Mouse (Mus musculus): ENCODE results near the gene Cmpk2.
A peak's percentile ranks its signal among the peaks of the same experiment; 100 is the strongest.
"Not testable (repeated sequence)": the region's sequence is repeated elsewhere in the genome, so short reads cannot be mapped to it uniquely, and the experiment has no call there.

Cmpk2 gene

DNA sequence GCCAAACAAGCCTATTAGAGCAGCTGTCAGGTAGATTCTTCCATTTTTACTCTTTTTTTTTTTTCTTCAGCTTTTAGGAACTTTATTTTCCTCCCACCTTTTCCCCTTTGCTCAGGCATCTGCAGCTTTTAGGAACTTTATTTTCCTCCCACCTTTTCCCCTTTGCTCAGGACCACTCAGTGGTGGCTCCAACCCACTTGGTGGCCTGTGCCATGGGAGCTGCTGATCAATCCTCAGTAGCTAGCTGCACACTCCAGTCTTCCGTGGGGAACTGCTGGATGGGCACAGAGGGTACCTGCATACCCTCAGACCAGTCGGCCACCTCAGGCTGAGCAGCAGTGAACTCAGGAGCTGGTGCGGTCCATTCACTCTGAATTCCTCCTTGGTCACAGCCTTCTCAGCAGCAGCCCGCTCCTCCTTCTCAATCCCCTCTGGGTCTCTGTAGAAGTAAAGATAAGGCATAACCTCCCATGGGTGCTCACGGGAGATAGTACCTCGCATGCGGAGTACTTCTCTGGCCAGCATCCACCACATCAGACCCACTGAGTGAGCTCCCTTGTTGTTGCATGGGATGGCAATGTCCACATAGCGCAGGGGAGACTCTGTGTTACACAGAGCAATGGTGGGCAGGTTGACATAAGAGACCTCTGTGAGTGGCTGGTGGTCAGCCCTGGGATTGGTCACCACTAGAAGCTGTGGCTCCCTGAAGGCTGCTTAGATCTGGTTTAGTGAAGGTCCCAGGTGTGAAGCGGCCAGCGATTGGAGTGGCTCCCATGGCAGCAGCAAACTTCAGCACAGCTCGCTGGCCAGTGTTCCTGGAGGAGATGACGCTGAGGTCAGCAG, 17.0 kb downstream of the Cmpk2 start:
- DNase-seq: not testable (repeated sequence)

DNA sequence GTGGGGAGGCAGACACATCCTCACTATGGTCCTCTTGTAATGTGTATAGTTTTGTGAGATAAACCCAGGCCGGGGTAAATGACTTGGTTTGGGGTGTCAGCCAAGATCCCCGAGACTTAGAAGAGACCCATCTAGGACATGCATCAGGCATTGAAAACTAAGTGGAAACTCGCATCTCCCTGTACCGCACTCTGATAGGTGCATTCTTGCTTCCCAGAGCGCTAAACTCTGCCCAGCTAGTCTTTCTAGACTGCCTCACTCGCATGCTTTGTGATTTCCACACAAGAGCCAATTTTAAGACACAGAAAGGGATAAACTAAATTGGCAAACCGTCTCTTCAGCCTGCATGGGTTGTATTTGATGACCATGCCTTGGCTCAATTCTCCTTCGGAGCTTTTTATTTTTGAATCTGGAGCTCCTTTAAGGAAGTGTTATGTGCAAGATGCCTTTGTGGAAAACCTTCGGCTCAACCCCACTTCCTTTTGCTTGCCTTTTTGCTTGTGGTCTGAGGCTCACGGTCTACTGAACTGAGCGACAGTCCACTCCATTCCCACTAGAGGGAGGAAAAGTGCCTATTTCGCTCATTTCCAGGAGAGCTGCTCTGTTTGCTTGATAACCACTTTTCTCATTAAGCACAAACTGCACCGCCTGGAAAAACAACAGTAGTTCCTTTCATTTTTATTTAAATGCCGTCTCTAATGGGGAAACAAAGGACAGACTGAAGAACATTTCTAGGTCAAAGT, 19.0 kb downstream of the Cmpk2 start:
- DNase-seq: peak in 1 of 2 experiments; percentile 8

DNA sequence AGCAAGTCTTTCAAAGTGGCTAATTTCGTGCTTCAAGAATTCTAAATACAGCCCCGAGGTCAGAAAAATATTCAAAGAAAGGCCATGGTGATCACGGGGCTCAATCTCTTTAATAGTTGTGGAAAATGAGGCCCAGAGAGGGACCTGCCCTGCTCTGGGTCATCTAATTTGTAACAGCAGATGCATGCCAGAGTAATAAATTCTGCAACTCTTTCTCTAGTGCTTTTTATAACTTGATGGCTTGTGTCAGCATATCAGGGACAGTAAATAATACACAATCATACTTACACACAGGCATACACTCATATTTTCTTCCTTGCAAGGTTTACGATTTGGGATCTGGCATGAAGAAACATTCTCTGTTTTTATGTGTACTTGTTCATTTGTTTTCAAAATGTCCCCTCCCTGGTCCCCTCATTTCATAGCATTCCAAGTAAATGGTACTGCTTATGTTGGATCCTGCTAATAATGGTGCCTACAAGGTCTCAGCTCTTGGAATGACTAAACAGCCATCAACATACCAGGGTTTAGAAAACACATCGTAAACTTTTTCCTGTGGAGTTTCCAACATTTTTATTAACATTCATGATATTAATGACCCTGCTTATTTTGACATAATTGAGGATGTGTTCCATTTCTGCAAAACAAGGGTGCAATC, 19.7 kb downstream of the Cmpk2 start:
- DNase-seq: no peak

DNA sequence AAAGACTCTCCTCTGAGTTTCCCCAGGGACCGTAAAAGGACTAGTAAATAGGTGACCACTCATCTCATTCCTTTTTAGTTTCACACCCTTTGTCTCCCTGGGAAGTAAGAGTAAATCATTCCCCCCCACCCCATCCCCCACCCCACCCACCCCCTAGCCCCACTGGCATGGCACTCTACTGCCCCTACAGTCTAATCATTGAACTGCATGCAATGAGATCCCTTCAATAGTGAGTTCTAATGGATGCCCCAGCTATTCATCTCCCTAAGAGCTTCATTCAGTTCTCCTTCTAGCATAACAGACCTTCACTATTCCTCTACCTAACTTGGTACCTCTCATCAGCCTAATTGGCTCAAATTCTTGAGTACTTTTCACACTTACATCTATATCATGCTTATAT, 20.9 kb downstream of the Cmpk2 start:
- DNase-seq: no peak

DNA sequence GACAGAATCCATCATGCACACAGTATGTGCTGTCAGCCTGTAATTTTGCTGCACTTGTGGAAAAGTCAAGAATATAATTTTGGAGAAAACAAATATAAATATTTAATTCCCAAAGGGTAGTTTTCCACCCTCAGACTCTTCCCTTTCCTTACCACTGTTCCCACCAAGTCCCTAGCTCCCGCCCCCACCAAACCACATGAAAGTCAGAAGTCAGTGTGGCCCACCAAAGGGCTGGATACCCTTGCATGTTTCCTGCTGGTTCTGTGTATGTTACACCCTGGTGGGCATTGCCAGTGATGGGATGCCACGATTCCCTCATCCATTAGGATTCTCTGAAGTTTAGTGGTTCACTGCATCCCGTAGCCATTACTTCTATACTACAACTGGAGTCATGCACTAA, 32.0 kb downstream of the Cmpk2 start:
- DNase-seq: no peak

DNA sequence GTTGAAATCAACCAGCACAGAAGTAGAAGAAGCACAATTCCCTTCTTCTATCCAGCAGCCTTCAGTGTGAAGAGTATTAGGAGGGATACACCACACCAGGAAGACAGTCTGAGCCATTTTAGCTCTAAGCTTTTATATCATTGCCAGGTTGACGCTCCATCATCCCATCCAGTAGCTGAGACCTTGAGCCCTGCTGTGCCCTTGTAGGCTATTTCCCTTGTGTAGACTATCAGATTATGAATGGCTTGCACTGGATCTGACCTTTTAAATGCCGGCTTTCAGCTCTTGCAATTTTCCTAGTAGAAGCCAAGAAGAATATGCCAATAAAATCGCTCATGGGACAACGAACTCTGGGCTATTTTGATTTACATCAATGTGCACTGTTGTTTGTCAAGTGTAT, 42.0 kb downstream of the Cmpk2 start:
- no peak for DNase-seq

DNA sequence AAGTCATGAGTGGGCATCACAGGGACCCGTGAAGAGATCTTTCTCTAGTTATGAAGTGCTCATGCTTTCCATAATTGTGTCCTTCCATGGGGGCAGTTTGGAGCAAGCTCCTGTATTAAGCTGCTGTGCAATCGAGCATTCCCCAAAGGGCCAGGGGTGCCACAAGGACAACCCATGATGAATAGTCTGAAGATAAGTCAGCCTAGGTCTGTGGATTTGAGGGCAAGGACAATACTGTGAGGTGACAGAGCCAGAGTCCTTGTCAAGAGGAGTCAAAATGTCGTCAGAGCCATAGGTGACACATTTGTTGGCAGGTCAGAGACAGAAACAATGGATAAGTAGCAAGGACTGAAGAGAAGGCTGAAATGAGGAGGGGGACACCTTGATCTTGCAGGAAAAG, 49.2 kb downstream of the Cmpk2 start:
- DNase-seq: no peak

DNA sequence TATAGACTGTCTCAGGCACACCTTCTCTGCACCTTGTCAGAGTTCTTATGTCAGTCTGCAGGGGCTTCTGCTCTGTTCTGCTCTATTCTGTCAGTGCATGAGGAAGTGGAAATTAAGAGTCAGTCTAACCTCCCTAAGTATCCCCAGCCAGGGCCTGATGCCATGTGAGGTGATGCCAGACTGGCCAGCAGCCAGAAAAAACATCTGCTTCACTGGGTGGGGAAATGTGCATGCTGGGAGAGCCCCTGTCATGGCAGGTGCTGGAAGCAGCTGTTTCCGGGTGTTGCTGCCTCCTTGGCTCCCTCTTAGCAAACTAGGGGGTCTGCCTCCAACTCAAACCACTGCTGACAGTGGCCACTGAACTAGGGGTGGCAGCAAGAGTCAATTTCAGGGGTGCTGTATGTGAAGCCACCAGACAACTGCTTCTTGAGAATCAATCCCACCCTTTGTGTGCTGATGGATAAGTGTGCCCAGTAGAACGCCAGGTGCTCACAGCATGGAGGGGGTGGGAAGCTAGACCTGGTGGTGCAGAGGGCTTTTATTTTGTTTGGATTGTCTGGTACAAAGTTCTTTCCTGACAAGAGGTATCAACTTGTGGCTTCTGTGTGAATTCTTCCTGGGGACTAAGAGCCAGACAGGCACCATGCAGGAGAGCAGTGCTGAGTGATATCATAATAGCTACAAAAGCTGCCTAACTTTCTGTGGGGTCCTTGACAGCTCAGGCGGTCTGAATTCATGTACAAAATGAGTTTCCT, 56.1 kb downstream of the Cmpk2 start:
- DNase-seq: peak in 1 of 2 experiments; percentile 3

DNA sequence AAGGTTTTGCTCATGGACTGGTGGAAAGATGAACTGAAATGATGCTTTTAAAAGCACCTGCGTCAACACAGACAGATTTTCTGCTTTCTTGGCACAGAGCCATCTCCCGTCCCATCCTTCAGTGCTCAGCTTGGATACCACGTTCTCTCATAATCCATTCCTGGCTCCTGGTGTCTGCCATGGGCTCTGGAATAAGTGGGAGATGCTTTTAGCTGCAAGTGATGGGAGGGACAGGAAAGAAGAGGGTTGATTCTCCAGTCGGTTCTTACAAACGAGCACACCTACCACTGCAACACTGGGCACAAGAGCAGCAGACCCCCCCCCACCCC, 56.7 kb downstream of the Cmpk2 start:
- no peak for DNase-seq
